Mouse (Mus musculus) mesoderm, embryonic 11.5 days (tissue): Measurements from ENCODE around the gene Tgfbr1.

ENCODE experiments used
- DNase-seq: peaks from one replicate; pipeline ENCODE4 v3.0.0-alpha.2; 2012; ENCODE audit warnings: low read depth, low spot score

Gene Tgfbr1

GRCm38 (mm10) chr4:47422194-47422593 lies 69.2 kb downstream of the Tgfbr1 start:
- no peak for DNase-seq

- DNase-seq, result no peak
Observed at GRCm38 (mm10) chr4:47422946-47423345, 69.9 kb downstream of the Tgfbr1 start.

DNA sequence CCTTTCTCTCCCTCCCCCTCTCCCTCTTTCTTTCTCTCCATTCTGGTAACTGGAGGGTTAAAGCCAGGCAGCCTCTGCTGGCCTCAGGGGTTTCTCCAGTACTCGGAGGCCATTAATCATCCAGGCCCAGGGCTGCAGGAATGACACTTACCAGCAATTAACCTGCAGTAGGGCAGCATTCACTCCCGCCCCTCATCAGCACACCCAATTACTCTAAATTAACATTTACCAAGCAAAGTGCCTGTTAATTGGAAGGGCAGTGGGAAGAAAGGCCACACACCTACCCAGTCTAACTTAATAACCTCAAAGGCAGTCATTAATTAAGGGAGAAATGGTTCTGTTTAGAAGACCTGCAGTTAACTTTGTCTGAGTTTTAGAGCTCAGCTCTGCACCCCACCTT lies 71.4 kb downstream of the Tgfbr1 start:
- peak; percentile 60 for DNase-seq

DNA sequence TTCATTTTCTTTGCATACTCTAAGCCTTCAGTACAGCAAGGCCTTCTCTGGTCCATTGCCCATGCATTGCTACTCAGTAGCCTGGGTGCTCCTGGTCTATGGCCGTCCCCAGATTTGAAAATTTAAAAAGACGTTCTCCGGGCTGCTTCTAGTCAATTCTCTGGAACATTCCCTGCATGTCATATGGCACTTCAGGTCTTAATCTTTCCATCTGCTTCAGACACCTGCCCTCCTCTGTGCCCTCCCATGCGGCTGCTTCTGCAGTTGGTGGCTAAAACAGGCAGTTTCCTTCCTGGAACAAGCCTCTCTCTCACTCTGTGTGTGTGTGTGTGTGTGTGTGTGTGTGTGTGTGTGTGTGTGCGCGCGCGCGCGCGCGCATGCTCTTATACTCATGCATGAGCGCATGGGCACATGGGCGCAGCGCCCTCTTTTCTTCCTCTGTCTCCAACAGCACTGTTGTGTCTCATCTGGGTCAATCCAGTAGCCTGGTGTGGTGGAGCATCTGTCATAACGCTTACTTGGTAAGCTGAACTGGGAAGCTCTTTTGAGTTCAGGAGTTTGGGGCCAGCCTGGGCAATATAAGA lies 72.3 kb downstream of the Tgfbr1 start:
- no peak for DNase-seq

DNA sequence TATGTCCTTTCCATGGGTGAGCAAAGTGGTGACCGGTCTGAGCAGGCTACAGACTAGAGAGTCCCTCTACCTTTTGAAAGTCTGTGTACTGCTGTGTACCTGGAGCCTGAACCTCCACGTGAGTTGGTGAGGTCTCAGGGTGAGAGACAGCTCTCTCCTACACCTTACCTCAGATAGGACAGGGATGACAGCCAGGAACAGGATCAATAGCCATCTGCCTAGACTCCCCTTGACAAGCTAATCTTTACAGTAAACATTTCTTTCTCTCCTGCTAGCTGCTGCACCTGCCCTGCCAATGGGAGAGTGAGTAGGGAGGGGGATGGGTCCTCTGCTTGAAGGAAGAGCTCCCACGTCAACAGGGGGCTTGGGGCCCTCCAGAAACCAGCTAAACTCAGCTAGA lies 74.6 kb downstream of the Tgfbr1 start:
- no peak for DNase-seq

- DNase-seq, result no peak
Observed at GRCm38 (mm10) chr4:47430557-47430956, 77.5 kb downstream of the Tgfbr1 start.

DNA sequence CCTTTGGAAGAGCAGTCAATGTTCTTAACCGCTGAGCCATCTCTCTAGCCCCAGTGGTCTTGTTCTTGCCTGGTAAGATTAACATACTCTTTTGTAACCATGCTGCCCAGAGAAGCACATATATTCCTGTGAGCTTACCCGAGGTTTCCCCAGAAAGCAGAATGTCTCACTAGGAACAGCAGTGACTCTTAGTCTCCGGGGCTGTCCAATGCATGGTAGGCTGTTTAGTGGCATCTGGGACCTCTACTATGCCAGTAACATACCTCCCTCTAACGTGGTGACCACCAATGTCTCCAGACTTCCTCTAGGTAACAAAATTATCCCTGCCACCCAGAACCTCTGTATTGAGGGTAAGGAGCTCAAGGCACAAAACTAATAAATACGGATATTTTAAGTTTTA lies 78.1 kb downstream of the Tgfbr1 start:
- no peak for DNase-seq

- no peak for DNase-seq
Observed at GRCm38 (mm10) chr4:47432766-47433165, 79.7 kb downstream of the Tgfbr1 start.

DNA sequence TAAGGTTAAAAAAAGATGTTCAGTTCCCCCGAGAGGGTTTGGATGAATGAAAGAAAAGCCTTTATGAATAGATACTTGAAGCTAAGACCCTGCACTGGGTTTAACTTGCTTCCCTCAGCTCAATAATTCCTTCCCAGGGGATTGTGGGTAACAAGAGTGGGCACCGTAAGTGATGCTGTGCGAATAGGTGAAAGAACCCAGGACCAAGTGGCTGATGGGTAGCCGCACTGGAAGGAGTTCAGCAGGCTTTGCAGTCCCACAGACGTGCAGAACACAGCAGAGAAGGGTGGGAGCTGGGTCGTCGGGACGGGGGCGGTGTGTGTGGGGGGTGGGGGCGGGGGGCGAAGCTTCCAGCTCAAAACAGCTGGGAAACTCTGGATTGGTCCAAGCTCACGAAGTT lies 82.1 kb downstream of the Tgfbr1 start:
- no peak for DNase-seq

DNA sequence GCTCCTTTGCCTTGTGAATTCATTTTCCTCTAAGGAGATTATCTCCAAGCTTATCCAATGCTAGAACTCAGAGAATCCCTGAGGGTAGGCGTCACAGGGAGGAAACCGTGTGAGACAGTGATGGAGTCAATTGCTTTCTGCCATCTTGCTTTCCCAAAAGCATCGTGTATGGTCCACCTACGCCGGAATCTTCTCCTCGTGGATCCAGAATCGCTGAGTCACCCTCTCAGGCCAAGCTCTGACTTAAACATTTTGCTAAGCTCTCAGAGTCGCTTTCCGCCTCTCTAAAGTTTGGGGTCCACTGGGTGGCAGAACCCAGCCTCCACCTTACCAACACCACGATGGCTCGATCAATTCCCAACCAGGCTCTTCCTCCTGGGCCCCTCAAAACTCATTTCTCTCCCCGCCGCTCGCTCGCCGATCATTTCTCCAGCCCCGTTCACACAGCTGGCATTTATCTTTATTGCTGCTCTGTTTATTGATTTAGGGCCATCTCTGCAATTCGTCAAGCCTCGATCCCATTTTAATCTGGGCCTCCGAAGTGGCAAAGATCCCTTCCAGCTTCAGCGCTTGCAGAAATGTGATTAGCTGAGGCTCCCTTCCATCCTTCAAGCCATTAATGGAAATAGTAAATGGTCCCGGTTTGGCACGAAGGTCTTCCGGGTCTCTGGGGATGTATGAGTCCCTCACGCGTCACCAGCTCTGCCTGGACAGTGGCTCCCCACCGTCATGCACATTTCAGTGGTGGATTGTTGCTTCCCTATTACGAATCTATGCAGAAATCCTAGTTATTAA lies 82.7 kb downstream of the Tgfbr1 start:
- no peak for DNase-seq

- peak; percentile 96 for DNase-seq
Observed at GRCm38 (mm10) chr4:47437365-47438340, 84.6 kb downstream of the Tgfbr1 start.

DNA sequence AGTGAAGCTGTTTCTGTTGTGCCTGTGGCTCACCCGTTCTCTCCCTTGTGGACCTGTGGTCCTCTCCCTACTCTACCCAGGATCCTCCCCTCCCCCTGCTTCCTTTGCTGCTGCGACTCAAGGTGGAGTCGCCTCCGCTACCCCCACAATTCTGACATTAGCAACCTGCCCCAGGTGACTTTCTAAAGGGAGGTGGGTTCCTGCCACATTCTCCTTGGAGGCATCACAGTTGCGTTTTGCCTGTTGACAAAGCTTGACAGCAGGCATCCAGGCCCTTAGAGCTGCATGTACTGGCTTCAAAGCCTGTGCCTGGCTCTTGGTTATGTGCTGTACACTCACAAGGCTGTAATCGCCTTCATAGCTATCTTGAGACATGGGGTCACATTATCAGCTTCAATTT lies 85.9 kb downstream of the Tgfbr1 start:
- DNase-seq, result no peak

DNA sequence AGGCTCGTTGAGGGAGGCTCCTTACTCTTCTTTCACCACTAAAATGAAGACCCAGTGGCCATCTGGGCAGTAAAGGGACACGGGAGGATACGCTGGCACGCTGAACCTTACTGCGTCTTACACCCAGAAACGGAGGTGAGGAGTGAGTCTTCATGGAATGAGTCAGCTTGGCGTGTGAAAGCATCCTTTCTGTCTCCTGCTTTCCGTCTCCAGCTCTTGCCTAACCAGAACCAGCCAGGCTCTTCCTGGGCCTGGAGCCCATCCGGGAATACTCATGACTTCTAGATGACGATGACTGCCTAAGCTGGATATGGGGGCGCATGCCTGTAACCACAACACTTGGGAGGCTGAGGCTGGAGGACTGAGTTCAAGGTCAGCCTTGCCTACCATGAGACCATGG lies 87.9 kb downstream of the Tgfbr1 start:
- DNase-seq, result no peak

DNA sequence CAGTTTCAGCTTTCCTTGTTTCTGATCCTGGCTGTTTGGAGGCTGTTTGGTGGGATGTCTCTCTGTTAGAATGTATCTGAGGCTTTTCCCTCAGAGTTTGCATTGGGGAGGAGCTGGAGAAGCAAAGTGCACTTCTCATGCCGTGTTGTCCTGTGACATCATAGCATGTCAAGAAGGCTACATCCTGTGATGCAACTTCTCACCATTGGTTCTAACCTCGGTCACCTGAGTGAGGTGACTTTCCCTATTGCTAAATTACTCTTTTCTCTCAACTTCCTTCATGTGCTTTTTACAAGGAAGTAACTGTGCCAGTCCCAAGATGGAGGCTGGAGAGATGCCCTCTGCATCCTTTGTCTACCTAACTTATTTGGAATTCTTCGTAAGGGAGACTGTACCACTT lies 95.5 kb downstream of the Tgfbr1 start:
- DNase-seq, result no peak

- DNase-seq, result no peak
Observed at GRCm38 (mm10) chr4:47449116-47449515, 96.1 kb downstream of the Tgfbr1 start.

DNA sequence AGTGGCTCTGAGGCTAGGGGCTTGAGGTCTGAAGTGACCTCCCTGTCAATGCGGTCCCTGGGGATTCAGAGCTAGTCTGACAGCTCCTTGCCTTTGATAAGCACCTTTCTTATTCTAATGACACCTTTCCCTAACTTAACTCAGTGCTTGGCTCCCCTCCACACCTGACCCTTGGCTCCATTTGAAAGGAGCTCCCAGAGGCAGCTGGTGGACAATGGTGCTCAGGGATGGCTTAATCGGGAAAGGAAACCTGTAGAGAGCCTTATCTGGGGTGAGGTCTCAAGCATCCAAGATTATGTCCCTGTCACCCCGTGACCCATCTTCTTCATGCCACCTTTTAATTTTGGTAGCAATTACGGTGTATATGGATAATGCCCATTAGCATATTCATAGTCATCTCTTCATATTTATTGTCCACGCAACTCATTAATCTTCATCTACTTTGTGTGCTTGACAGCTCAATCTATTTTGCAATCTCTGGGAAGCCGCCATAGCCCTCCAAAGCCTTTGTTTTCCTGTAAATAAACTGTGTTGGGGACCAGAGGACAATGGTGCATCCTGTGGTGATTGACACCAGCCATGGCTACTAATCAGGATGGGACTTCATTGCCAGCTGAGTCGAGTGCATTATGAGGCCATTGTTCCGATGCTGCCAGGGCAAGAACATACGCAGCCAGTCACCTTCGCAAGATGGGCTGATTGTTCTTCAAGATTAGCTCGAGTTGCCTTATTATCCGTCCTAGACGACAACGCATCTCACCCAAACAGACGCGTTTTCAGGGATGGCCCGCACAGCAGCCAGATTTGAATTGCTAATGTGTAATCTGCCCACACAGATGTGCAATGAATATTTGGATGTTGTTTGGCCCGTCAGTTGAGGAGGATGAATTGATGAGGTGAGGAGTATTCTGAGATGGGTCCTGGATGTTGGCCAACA lies 96.8 kb downstream of the Tgfbr1 start:
- DNase-seq, result peak; percentile 17
